Mouse (Mus musculus) myocyte (in vitro differentiated cells): ENCODE measurements around the gene Mia2.

Experiments used
- POLR2A ChIP-seq: IDR thresholded peaks from one replicate; pipeline ENCODE4 v1.6.1; 2011; ENCODE audit warnings: low read depth, mild to moderate bottlenecking, control low read depth, moderate library complexity; ENCODE audit not compliant: insufficient read length
- POLR2AphosphoS2 ChIP-seq: IDR thresholded peaks from one replicate; pipeline ENCODE4 v1.6.1; 2011; ENCODE audit warnings: low read depth, control low read depth; ENCODE audit not compliant: insufficient read length
- USF1 ChIP-seq: IDR thresholded peaks from one replicate; pipeline ENCODE4 v1.6.1; 2011; ENCODE audit warnings: low read depth, mild to moderate bottlenecking, control low read depth, moderate library complexity

DNA sequence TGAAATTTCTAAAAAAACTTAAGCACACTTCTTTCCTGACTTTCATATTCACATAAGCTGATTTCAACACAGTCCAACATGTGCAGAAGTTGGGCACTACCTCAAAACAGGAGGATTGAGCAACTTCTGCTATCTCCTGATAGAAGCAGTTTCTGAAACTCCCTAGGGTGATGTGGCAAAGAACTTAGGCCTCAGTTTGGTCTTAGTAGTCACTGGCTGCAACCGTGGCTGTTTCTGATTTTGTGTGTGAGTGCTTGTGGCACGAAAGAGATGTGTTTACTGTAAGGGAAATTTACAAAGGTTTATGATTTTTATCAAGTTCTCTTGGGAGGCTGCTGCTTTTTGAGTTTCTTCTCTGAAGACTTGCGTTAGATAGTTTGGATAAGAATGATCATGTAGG is 34.6 kb downstream of the Mia2 start:
- no peak for TF ChIP-seq POLR2A
- no peak for TF ChIP-seq USF1
- no peak for TF ChIP-seq POLR2AphosphoS2
